Mouse (Mus musculus): ENCODE measurements around the gene 4930402H24Rik. TPM values are rescaled to one million over a fixed set of nuclear protein-coding genes. Genes with fewer than 3 reads are reported as not detected.

Gene 4930402H24Rik
- total and polyA plus RNA-seq, 3 experiments, result 3.4 to 16.7 (median 11.8) TPM

DNA sequence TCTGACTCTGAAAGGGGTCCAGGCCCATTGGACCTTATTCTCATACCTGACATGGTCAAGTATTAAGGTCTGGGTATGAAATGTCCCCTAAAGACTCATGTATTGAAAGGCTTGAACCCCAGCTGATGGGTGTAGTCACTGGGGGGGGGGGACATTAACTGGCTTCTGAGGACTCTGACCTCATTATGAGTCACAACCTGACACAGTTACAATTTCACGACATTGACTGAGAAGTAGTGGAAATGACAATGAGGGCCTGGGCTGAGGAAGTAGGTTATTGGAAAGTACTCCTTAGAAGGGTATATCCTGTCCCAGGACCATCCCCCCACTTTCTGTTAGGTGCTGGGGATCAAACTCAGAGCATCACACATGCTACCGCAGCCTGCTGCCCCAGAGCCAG is 217.2 kb downstream of the 4930402H24Rik start:
- ATAC-seq (ENCODE audit: extremely low read depth, insufficient number of reproducible peaks, low FRiP score, poor library complexity, severe bottlenecking) (no peak), DNase-seq (ENCODE audit: low spot score) (no peak)
- H3K9me3 ChIP-seq (replicated peaks), result no peaks in the 10 kb centered on the region
- TF ChIP-seq GATA2 (IDR thresholded peaks at IDR 0.05; ENCODE audit: borderline replicate concordance, low read depth, low read length) (no peak), TAL1 (conservative IDR thresholded peaks at IDR 0.05; ENCODE audit: low read depth, low read length) (no peak), CTCF (IDR thresholded peaks at IDR 0.05; ENCODE audit: low read depth, low read length) (no peak), GATA1 (IDR thresholded peaks at IDR 0.05; ENCODE audit: borderline replicate concordance, low read length) (no peak), POLR2AphosphoS5 (IDR thresholded peaks at IDR 0.05; ENCODE audit: insufficient replicate concordance, low read depth, low read length) (no peak)
- no peak overlapping the region for H3K4me3 ChIP-seq (ENCODE audit: low read depth, low read length)
- peaks cover 45% of the 10 kb centered on the region for H3K27me3 ChIP-seq (ENCODE audit: insufficient read depth, low read length)
- peaks cover 15% of the 10 kb centered on the region for H3K36me3 ChIP-seq (replicated peaks)
- H3K4me1 ChIP-seq (ENCODE audit: insufficient read depth, low read depth, low read length), result peaks cover 8% of the 10 kb centered on the region; the same call in 1 of the 2 replicates

DNA sequence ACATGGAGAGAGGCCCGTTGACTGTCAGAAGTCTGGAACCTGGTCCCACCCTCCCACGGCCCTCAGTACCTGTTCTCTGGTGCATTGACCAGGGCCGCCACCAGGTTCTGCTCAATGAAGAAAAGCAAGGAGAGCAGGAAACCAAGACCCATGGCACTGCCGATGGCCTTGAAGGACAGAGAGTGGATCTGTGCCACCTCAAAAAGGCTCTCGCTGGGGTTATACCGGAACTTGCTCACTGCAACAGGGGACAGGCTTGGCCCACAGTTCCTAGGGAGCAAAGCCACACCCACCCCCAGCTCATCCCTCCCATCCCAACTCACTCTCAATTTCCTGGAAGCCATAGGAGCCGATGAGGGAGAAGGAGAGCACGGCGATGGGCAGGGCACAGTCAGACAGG is 220.8 kb downstream of the 4930402H24Rik start:
- peaks cover 48% of the 10 kb centered on the region for H3K36me3 ChIP-seq (replicated peaks)
- no peaks in the 10 kb centered on the region for H3K9me3 ChIP-seq (replicated peaks)
- no peak for DNase-seq (ENCODE audit: low spot score)
- ATAC-seq (ENCODE audit: extremely low read depth, insufficient number of reproducible peaks, low FRiP score, poor library complexity, severe bottlenecking), result no peak
- H3K4me3 ChIP-seq (ENCODE audit: low read depth, low read length), result no peak overlapping the region
- no peak for TF ChIP-seq TAL1 (conservative IDR thresholded peaks at IDR 0.05; ENCODE audit: low read depth, low read length)
- no peak for TF ChIP-seq GATA2 (IDR thresholded peaks at IDR 0.05; ENCODE audit: borderline replicate concordance, low read depth, low read length)
- TF ChIP-seq GATA1 (IDR thresholded peaks at IDR 0.05; ENCODE audit: borderline replicate concordance, low read length), result no peak
- TF ChIP-seq CTCF (IDR thresholded peaks at IDR 0.05; ENCODE audit: low read depth, low read length), result no peak
- TF ChIP-seq POLR2AphosphoS5 (IDR thresholded peaks at IDR 0.05; ENCODE audit: insufficient replicate concordance, low read depth, low read length), result no peak
- peaks cover 26% of the 10 kb centered on the region for H3K27me3 ChIP-seq (ENCODE audit: insufficient read depth, low read length)
- H3K4me1 ChIP-seq (ENCODE audit: insufficient read depth, low read depth, low read length), result no peaks in the 10 kb centered on the region

DNA sequence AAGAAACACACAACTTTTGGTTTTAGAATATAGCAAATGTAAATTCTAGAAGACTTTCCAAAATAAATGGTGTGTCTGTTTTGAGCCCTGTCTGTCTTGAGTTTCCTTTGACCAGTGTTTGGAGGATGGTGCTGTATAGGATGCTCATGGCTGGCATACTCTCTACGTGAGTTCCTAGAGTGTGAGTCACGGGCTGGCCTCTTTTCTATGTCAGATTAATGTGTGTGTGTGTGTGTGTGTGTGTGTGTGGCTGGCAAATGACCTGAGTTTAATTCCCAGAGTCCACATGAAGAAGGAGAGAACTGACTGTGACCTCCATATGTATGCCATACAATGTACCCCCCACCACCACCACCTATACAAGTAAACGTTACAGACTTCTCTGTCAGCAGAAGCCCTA is 224.7 kb downstream of the 4930402H24Rik start:
- H3K36me3 ChIP-seq (replicated peaks), result peaks cover 87% of the 10 kb centered on the region
- DNase-seq (ENCODE audit: low spot score) (no peak), ATAC-seq (ENCODE audit: extremely low read depth, insufficient number of reproducible peaks, low FRiP score, poor library complexity, severe bottlenecking) (no peak)
- H3K9me3 ChIP-seq (replicated peaks), result no peaks in the 10 kb centered on the region
- no peaks in the 10 kb centered on the region for H3K4me1 ChIP-seq (ENCODE audit: insufficient read depth, low read depth, low read length)
- H3K4me3 ChIP-seq (ENCODE audit: low read depth, low read length), result no peak overlapping the region
- peaks cover 7% of the 10 kb centered on the region; the same call in 1 of the 2 replicates for H3K27me3 ChIP-seq (ENCODE audit: insufficient read depth, low read length)
- no peak for TF ChIP-seq CTCF (IDR thresholded peaks at IDR 0.05; ENCODE audit: low read depth, low read length)
- TF ChIP-seq POLR2AphosphoS5 (IDR thresholded peaks at IDR 0.05; ENCODE audit: insufficient replicate concordance, low read depth, low read length), result no peak
- no peak for TF ChIP-seq TAL1 (conservative IDR thresholded peaks at IDR 0.05; ENCODE audit: low read depth, low read length)
- no peak for TF ChIP-seq GATA1 (IDR thresholded peaks at IDR 0.05; ENCODE audit: borderline replicate concordance, low read length)
- TF ChIP-seq GATA2 (IDR thresholded peaks at IDR 0.05; ENCODE audit: borderline replicate concordance, low read depth, low read length), result no peak

DNA sequence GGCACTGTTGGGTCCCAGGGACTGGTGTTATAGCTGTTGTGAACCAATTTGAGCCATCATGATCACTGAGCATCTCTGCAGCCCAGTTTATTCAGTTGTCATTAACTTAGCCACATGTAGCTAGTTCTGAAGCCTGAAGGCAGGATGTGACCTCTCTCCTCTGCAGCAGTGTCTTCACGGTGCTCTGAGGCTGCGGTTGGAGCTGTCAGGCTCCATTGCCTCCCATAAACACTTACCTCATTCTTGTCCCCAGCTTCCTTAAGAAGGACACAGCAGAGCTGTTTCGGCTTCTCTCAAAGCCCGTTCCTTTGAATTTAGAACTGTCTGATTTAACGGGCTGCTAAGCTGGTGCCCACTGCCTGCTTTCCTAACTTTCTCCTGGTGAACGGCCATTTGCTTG is 226.3 kb downstream of the 4930402H24Rik start:
- TF ChIP-seq GATA2 (IDR thresholded peaks at IDR 0.05; ENCODE audit: borderline replicate concordance, low read depth, low read length) (no peak), POLR2AphosphoS5 (IDR thresholded peaks at IDR 0.05; ENCODE audit: insufficient replicate concordance, low read depth, low read length) (no peak), CTCF (IDR thresholded peaks at IDR 0.05; ENCODE audit: low read depth, low read length) (no peak), TAL1 (conservative IDR thresholded peaks at IDR 0.05; ENCODE audit: low read depth, low read length) (no peak), GATA1 (IDR thresholded peaks at IDR 0.05; ENCODE audit: borderline replicate concordance, low read length) (no peak)
- Histone ChIP-seq H3K36me3 (replicated peaks) (peaks cover 98% of the 10 kb centered on the region), H3K9me3 (replicated peaks) (no peaks in the 10 kb centered on the region), H3K27me3 (ENCODE audit: insufficient read depth, low read length) (no peaks in the 10 kb centered on the region), H3K4me1 (ENCODE audit: insufficient read depth, low read depth, low read length) (no peaks in the 10 kb centered on the region), H3K4me3 (ENCODE audit: low read depth, low read length) (no peak overlapping the region)
- ATAC-seq (ENCODE audit: extremely low read depth, insufficient number of reproducible peaks, low FRiP score, poor library complexity, severe bottlenecking) (no peak), DNase-seq (ENCODE audit: low spot score) (no peak)

DNA sequence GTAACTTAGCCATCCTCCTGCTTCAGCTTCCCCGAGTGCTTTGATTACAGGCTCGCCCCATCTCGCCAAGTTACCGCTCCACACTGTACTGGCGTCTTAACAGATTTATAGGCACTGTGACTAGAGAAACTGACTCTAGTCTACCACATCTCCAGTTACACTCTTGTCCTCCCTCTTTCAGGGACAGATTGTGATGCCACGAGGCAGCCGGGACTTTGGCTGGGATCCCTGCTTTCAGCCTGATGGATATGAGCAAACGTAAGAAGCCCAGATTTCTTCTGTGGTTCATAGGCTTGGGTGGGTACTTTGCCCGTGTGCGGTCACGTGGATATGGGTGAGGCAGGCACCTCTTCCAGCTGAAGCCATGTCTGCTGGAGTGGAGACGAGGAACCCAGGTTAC is 227.1 kb downstream of the 4930402H24Rik start:
- H3K4me3 ChIP-seq (ENCODE audit: low read depth, low read length), result no peak overlapping the region
- H3K27me3 ChIP-seq (ENCODE audit: insufficient read depth, low read length), result no peaks in the 10 kb centered on the region
- H3K4me1 ChIP-seq (ENCODE audit: insufficient read depth, low read depth, low read length), result no peaks in the 10 kb centered on the region
- H3K36me3 ChIP-seq (replicated peaks), result peaks cover 97% of the 10 kb centered on the region
- TF ChIP-seq GATA2 (IDR thresholded peaks at IDR 0.05; ENCODE audit: borderline replicate concordance, low read depth, low read length) (no peak), GATA1 (IDR thresholded peaks at IDR 0.05; ENCODE audit: borderline replicate concordance, low read length) (no peak), POLR2AphosphoS5 (IDR thresholded peaks at IDR 0.05; ENCODE audit: insufficient replicate concordance, low read depth, low read length) (no peak), CTCF (IDR thresholded peaks at IDR 0.05; ENCODE audit: low read depth, low read length) (no peak), TAL1 (conservative IDR thresholded peaks at IDR 0.05; ENCODE audit: low read depth, low read length) (no peak)
- ATAC-seq (ENCODE audit: extremely low read depth, insufficient number of reproducible peaks, low FRiP score, poor library complexity, severe bottlenecking) (no peak), DNase-seq (ENCODE audit: low spot score) (no peak)
- H3K9me3 ChIP-seq (replicated peaks), result no peaks in the 10 kb centered on the region

DNA sequence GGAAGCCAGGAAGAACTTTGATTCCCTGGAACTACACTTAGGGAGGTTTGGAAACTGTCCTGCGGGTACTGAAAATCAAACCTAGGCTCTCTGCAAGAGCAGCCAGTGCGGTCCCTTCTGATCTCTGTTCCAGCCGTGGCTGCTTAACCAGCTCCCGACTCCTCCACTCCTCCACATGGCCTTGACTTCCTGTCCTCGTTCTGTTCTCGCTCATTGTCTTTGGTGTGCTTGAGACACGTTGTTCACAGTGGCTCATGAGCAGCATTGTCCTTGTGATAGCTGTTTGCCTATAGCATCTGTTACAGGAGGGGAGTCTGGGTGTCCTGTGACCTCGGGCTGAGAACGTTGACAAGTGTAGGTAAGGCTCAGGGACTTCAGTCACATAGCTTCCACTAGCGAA is 229.0 kb downstream of the 4930402H24Rik start:
- H3K36me3 ChIP-seq (replicated peaks), result peaks cover 96% of the 10 kb centered on the region

More for the DNA sequence above, 229.0 kb downstream of the 4930402H24Rik start:
- no peaks in the 10 kb centered on the region for H3K9me3 ChIP-seq (replicated peaks)
- DNase-seq (ENCODE audit: low spot score), result no peak
- no peaks in the 10 kb centered on the region for H3K27me3 ChIP-seq (ENCODE audit: insufficient read depth, low read length)
- no peaks in the 10 kb centered on the region for H3K4me1 ChIP-seq (ENCODE audit: insufficient read depth, low read depth, low read length)
- TF ChIP-seq GATA2 (IDR thresholded peaks at IDR 0.05; ENCODE audit: borderline replicate concordance, low read depth, low read length), result no peak
- no peak for TF ChIP-seq GATA1 (IDR thresholded peaks at IDR 0.05; ENCODE audit: borderline replicate concordance, low read length)
- TF ChIP-seq POLR2AphosphoS5 (IDR thresholded peaks at IDR 0.05; ENCODE audit: insufficient replicate concordance, low read depth, low read length), result no peak
- TF ChIP-seq TAL1 (conservative IDR thresholded peaks at IDR 0.05; ENCODE audit: low read depth, low read length), result no peak
- TF ChIP-seq CTCF (IDR thresholded peaks at IDR 0.05; ENCODE audit: low read depth, low read length), result no peak
- no peak for ATAC-seq (ENCODE audit: extremely low read depth, insufficient number of reproducible peaks, low FRiP score, poor library complexity, severe bottlenecking)
- H3K4me3 ChIP-seq (ENCODE audit: low read depth, low read length), result no peak overlapping the region
